Mouse (Mus musculus): ENCODE data around the gene Hspa14. TPM values are rescaled to one million over a fixed set of nuclear protein-coding genes. Genes with fewer than 3 reads are reported as not detected.
A peak's percentile ranks its signal among the peaks of the same experiment; 100 is the strongest.

Gene Hspa14
- polyA plus RNA-seq (2011; ENCODE audit: insufficient read depth, insufficient read length, low read depth, missing spikeins) = 111 and 128 TPM in 2 replicates

- Histone ChIP-seq H3K27me3 (ENCODE audit: control insufficient read depth, insufficient read depth, low read length, poor library complexity, severe bottlenecking) (no peaks in the 10 kb centered on the region), H3K9me3 (replicated peaks; ENCODE audit: control insufficient read depth, insufficient read depth, low read length, poor library complexity, severe bottlenecking) (no peaks in the 10 kb centered on the region), H3K4me1 (ENCODE audit: control insufficient read depth, insufficient read depth, low read length) (no peaks in the 10 kb centered on the region), H3K4me3 (ENCODE audit: low read depth, low read length) (peak within 1 kb of the TSS; percentile 85), H3K27ac (ENCODE audit: insufficient read depth, low read length) (peak within 1 kb of the TSS; percentile 65), H3K36me3 (ENCODE audit: control insufficient read depth, insufficient read depth, low read length, poor library complexity, severe bottlenecking) (peaks cover 29% of the 10 kb centered on the region), H3K9ac (ENCODE audit: low read depth, poor library complexity, severe bottlenecking) (peak within 1 kb of the TSS; percentile 85)
- TF ChIP-seq EP300 (IDR thresholded peaks at IDR 0.05; ENCODE audit: insufficient read depth, low read depth, low read length) = no peak
- peak; percentile 81 for TF ChIP-seq POLR2A (IDR thresholded peaks at IDR 0.05; ENCODE audit: insufficient read depth, low read length)
- no peak for TF ChIP-seq CTCF (IDR thresholded peaks at IDR 0.05; ENCODE audit: low read depth, low read length)
Measured at GRCm38 (mm10) chr2:3512552-3513454, at the start of gene Hspa14, which contains the start of the genes Gm45902 and Cdnf. Gene Hspa14, minus strand, starts transcription at chr2:3512814. Gene Gm45902, minus strand, starts transcription at chr2:3512790. Gene Cdnf, plus strand, starts transcription at chr2:3513030.

DNA sequence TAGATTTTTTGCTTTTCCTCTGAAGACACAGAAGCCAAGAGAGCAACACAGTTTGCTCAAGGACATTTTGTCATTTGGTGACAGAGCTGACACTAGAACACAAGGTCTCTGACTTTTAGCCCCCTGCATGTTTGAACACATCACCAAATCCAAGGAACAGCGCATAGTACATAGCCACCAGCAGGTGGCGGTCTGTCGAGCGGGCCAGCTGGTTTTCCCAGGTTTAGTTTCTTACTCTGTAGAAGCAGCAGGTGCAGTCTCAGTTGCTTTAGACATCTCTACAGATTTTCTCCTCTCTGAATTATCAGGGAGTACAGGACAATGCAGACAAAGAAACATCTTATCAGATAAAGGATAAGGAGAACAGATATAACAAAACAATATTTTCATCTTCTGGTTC lies 34.0 kb upstream of the Hspa14 start:
- H3K36me3 ChIP-seq (ENCODE audit: control insufficient read depth, insufficient read depth, low read length, poor library complexity, severe bottlenecking) = no peaks in the 10 kb centered on the region
- TF ChIP-seq EP300 (IDR thresholded peaks at IDR 0.05; ENCODE audit: insufficient read depth, low read depth, low read length) (no peak), CTCF (IDR thresholded peaks at IDR 0.05; ENCODE audit: low read depth, low read length) (peak; percentile 83), POLR2A (IDR thresholded peaks at IDR 0.05; ENCODE audit: insufficient read depth, low read length) (no peak)
- H3K27me3 ChIP-seq (ENCODE audit: control insufficient read depth, insufficient read depth, low read length, poor library complexity, severe bottlenecking) = no peaks in the 10 kb centered on the region
- H3K4me1 ChIP-seq (ENCODE audit: control insufficient read depth, insufficient read depth, low read length) = no peaks in the 10 kb centered on the region
- H3K4me3 ChIP-seq (ENCODE audit: low read depth, low read length) = no peak overlapping the region
- H3K9ac ChIP-seq (ENCODE audit: low read depth, poor library complexity, severe bottlenecking) = no peak overlapping the region
- no peak overlapping the region for H3K27ac ChIP-seq (ENCODE audit: insufficient read depth, low read length)
- no peaks in the 10 kb centered on the region for H3K9me3 ChIP-seq (replicated peaks; ENCODE audit: control insufficient read depth, insufficient read depth, low read length, poor library complexity, severe bottlenecking)

DNA sequence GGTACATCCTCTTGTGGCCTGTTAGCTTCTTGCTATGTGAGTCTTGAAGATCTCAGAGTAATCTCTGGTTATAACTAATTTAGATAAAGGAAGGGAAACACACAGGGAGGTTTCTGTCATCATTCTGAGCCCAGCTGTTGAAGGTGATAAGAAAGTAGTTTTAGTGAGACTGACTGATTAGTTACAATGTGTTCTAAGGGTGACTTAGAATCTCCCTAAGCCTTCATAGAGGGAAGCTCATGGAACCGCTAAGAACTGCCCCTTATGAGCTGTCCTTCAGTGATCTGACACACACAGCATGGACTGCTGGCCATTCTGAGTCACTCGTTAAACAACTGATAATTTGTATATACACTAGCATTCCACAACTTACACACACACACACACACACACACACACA lies 33.4 kb upstream of the Hspa14 start:
- no peaks in the 10 kb centered on the region for H3K36me3 ChIP-seq (ENCODE audit: control insufficient read depth, insufficient read depth, low read length, poor library complexity, severe bottlenecking)
- H3K4me1 ChIP-seq (ENCODE audit: control insufficient read depth, insufficient read depth, low read length) = no peaks in the 10 kb centered on the region
- H3K9me3 ChIP-seq (replicated peaks; ENCODE audit: control insufficient read depth, insufficient read depth, low read length, poor library complexity, severe bottlenecking) = no peaks in the 10 kb centered on the region
- H3K27ac ChIP-seq (ENCODE audit: insufficient read depth, low read length) = no peak overlapping the region
- H3K4me3 ChIP-seq (ENCODE audit: low read depth, low read length) = no peak overlapping the region
- H3K27me3 ChIP-seq (ENCODE audit: control insufficient read depth, insufficient read depth, low read length, poor library complexity, severe bottlenecking) = no peaks in the 10 kb centered on the region
- H3K9ac ChIP-seq (ENCODE audit: low read depth, poor library complexity, severe bottlenecking) = no peak overlapping the region
- no peak for TF ChIP-seq CTCF (IDR thresholded peaks at IDR 0.05; ENCODE audit: low read depth, low read length)
- no peak for TF ChIP-seq POLR2A (IDR thresholded peaks at IDR 0.05; ENCODE audit: insufficient read depth, low read length)
- TF ChIP-seq EP300 (IDR thresholded peaks at IDR 0.05; ENCODE audit: insufficient read depth, low read depth, low read length) = no peak

DNA sequence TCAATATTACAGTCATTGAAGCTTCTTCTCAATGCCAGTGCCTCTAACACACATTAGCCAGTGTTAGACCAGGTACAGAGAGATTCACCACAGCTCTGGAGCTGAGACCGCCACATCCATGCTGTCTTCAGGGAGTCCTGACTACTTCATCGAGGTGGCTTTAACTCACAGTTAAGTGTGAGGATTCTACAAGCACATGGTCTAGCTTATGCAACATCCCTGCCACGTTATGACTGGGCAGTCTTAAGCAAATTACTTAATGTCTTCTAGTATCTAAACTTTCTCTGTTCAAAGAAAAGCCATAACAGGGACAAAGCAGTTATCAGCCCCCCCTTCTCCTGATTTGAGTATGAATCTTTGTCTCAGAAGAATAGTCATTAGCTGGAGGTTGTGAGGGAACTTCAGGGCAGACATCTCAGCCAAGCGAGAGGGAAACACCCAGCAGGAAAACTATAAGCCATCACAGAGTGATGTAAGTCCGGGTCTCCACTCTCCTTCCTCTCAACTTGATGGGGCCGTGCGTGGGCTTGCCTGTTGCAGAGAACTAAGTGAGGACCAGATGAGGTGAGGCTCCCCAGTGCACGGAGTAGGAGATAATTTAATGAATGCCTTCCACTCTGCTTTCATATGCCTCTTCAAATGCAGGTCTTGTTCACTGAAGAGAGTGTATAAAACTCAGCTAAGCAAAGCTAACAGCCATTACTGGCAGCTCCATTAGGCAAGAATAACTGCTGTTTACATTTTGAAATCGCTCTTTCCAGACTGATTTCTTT lies 28.9 kb upstream of the Hspa14 start:
- Histone ChIP-seq H3K4me3 (ENCODE audit: low read depth, low read length) (no peak overlapping the region), H3K27me3 (ENCODE audit: control insufficient read depth, insufficient read depth, low read length, poor library complexity, severe bottlenecking) (no peaks in the 10 kb centered on the region), H3K9me3 (replicated peaks; ENCODE audit: control insufficient read depth, insufficient read depth, low read length, poor library complexity, severe bottlenecking) (no peaks in the 10 kb centered on the region), H3K4me1 (ENCODE audit: control insufficient read depth, insufficient read depth, low read length) (no peaks in the 10 kb centered on the region), H3K27ac (ENCODE audit: insufficient read depth, low read length) (no peak overlapping the region), H3K9ac (ENCODE audit: low read depth, poor library complexity, severe bottlenecking) (no peak overlapping the region), H3K36me3 (ENCODE audit: control insufficient read depth, insufficient read depth, low read length, poor library complexity, severe bottlenecking) (no peaks in the 10 kb centered on the region)
- no peak for TF ChIP-seq EP300 (IDR thresholded peaks at IDR 0.05; ENCODE audit: insufficient read depth, low read depth, low read length)
- TF ChIP-seq CTCF (IDR thresholded peaks at IDR 0.05; ENCODE audit: low read depth, low read length) = no peak
- no peak for TF ChIP-seq POLR2A (IDR thresholded peaks at IDR 0.05; ENCODE audit: insufficient read depth, low read length)

DNA sequence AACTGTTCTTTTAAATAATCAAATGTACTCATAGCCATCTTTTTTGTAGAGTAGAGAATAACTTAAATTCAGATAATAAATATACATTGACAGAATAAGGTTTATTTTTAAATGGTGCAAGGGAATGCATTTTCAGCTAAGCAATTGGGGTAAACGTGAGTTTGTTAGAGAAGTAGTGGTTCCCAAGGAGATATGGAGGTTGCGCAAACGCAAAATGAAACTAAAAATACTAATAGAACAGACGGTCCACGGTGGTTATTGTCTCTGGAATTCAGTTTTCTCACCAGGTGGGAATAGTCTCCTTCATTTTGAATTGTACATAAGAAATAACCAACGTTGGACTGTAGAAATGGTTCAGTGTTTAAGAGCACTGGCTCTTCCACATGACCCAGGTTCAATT lies 13.7 kb upstream of the Hspa14 start:
- H3K27ac ChIP-seq (ENCODE audit: insufficient read depth, low read length) = no peak overlapping the region
- H3K9ac ChIP-seq (ENCODE audit: low read depth, poor library complexity, severe bottlenecking) = no peak overlapping the region
- no peaks in the 10 kb centered on the region for H3K9me3 ChIP-seq (replicated peaks; ENCODE audit: control insufficient read depth, insufficient read depth, low read length, poor library complexity, severe bottlenecking)
- H3K4me3 ChIP-seq (ENCODE audit: low read depth, low read length) = no peak overlapping the region
- no peaks in the 10 kb centered on the region for H3K36me3 ChIP-seq (ENCODE audit: control insufficient read depth, insufficient read depth, low read length, poor library complexity, severe bottlenecking)
- no peaks in the 10 kb centered on the region; the same call in 1 of the 2 replicates for H3K27me3 ChIP-seq (ENCODE audit: control insufficient read depth, insufficient read depth, low read length, poor library complexity, severe bottlenecking)
- no peaks in the 10 kb centered on the region for H3K4me1 ChIP-seq (ENCODE audit: control insufficient read depth, insufficient read depth, low read length)
- no peak for TF ChIP-seq CTCF (IDR thresholded peaks at IDR 0.05; ENCODE audit: low read depth, low read length)
- TF ChIP-seq POLR2A (IDR thresholded peaks at IDR 0.05; ENCODE audit: insufficient read depth, low read length) = no peak
- no peak for TF ChIP-seq EP300 (IDR thresholded peaks at IDR 0.05; ENCODE audit: insufficient read depth, low read depth, low read length)

Measured in ES-Bruce4 (cell line).